Mouse (Mus musculus) megakaryocyte, embryonic 14.5 days (primary cell): ENCODE measurements around the gene Pacsin2.

Experiments
- FLI1 ChIP-seq: IDR thresholded peaks from 2 replicates; pipeline ENCODE4 v1.6.1; 2012; ENCODE audit warnings: low read length, inconsistent platforms, mixed read lengths
- GATA1 ChIP-seq: IDR thresholded peaks from 3 replicates; pipeline ENCODE4 v1.6.1; 2012; ENCODE audit warnings: mixed read lengths, low read length, inconsistent platforms, borderline replicate concordance

GRCm38 (mm10) chr15:83337903-83338870 lies 126.2 kb downstream of the Pacsin2 start:
- no peak for TF ChIP-seq GATA1
- TF ChIP-seq FLI1: no peak
